ENCODE assay signal across 9 mouse cellular contexts in genomic region chr10:62412906-62413605, GRCm38 (mm10). TPM values are rescaled to one million over a fixed set of nuclear protein-coding genes. Genes with fewer than 3 reads are reported as not detected.
DNase-seq lines count a peak whose midpoint lies in the region; ATAC-seq lines count a peak whose summit lies in the region.
"Had no signal": no experiment of that assay in that cellular context is flagged by ENCODE, and none has a peak within 500 bp of the region (broad histone marks: within the 10 kb centered on the region; RNA-seq: fewer than 3 reads in every experiment).

No protein-coding gene starts in this region.

- H3K9ac ChIP-seq in embryonic facial prominence, embryonic 14.5 days (ENCODE audit: low read depth, low read length): no peak overlapping the region
- H3K9ac ChIP-seq: hindbrain, embryonic 15.5 days had no signal

- ATAC-seq in embryonic facial prominence, embryonic 14.5 days (ENCODE audit: low read depth): no peak
- ATAC-seq in granulocyte monocyte progenitor cell, adult 5-6 weeks (replicated peaks; ENCODE audit: poor library complexity, severe bottlenecking): no peak

- H3K4me1 ChIP-seq in embryonic facial prominence, embryonic 14.5 days (ENCODE audit: control insufficient read depth, insufficient read depth, low read length): no peaks in the 10 kb centered on the region
- H3K4me1 ChIP-seq: hindbrain, embryonic 15.5 days had no signal

- DNase-seq in retina, postnatal 1 day: peak; percentile 57
- DNase-seq in retina, embryonic 14.5 days (ENCODE audit: low spot score): no peak
- DNase-seq in embryonic facial prominence, embryonic 14.5 days (ENCODE audit: low spot score): peak; percentile 17
- DNase-seq in kidney, postnatal 4 days: peak; percentile 43 to 54
- peak; percentile 23 to 43 for DNase-seq in urinary bladder, postnatal 36 days (ENCODE audit: low spot score in 2 of 2)
- no peak for DNase-seq in B cell, adult 2 months

- no peaks in the 10 kb centered on the region for H3K9me3 ChIP-seq in embryonic facial prominence, embryonic 14.5 days (ENCODE audit: control insufficient read depth, low read length)
- H3K9me3 ChIP-seq: hindbrain, embryonic 15.5 days had no signal

- no peak overlapping the region for H3K4me2 ChIP-seq in embryonic facial prominence, embryonic 14.5 days (ENCODE audit: low read depth, low read length)
- H3K4me2 ChIP-seq: hindbrain, embryonic 15.5 days had no signal

- H3K27ac ChIP-seq in embryonic facial prominence, embryonic 14.5 days (replicated peaks; ENCODE audit: low read depth, low read length): no peak overlapping the region
- H3K27ac ChIP-seq: hindbrain, embryonic 15.5 days had no signal

- no peak overlapping the region for H3K4me3 ChIP-seq in embryonic facial prominence, embryonic 14.5 days (ENCODE audit: low read depth, low read length)
- H3K4me3 ChIP-seq: hindbrain, embryonic 15.5 days had no signal

- H3K36me3 ChIP-seq in embryonic facial prominence, embryonic 14.5 days (ENCODE audit: control insufficient read depth, insufficient read depth, low read length): no peaks in the 10 kb centered on the region
- H3K36me3 ChIP-seq: hindbrain, embryonic 15.5 days had no signal

- 27% methylated on average over 8 of the region's 8 CpGs for WGBS in embryonic facial prominence, embryonic 14.5 days

- no peaks in the 10 kb centered on the region for H3K27me3 ChIP-seq in embryonic facial prominence, embryonic 14.5 days (replicated peaks; ENCODE audit: control insufficient read depth, insufficient read depth, low read length)
- H3K27me3 ChIP-seq: hindbrain, embryonic 15.5 days had no signal

RNA-seq across cellular contexts. Expression of gene Hkdc1, which starts 9.2 kb away (rescaled TPM):
- 0.54 and 0.75 TPM in 2 replicates for polyA plus RNA-seq in embryonic facial prominence, embryonic 14.5 days (2014; fragmentation: Nextera tagmentation; extraction: Ambion mirVana)
- total RNA-seq in granulocyte monocyte progenitor cell, adult 5-6 weeks (2014; fragmentation: Nextera tagmentation): not detected in 2 replicates
- not detected in 2 replicates for total RNA-seq in granulocyte monocyte progenitor cell, adult 5-6 weeks (2017)
- total RNA-seq: neutrophil, adult 5-6 weeks had no signal

RNA-seq across cellular contexts. Expression of gene Hk1, which starts 33.3 kb away (rescaled TPM):
- 28.4 and 33.7 TPM in 2 replicates for polyA plus RNA-seq in embryonic facial prominence, embryonic 14.5 days (2014; fragmentation: Nextera tagmentation; extraction: Ambion mirVana)
- total RNA-seq in granulocyte monocyte progenitor cell, adult 5-6 weeks (2014; fragmentation: Nextera tagmentation): 46.4 and 67.3 TPM in 2 replicates
- 72.6 and 73.2 TPM in 2 replicates for total RNA-seq in granulocyte monocyte progenitor cell, adult 5-6 weeks (2017)

RNA-seq across cellular contexts. Expression of gene 4930507D05Rik, which starts 36.2 kb away (rescaled TPM):
- 0.60 and 0.88 TPM in 2 replicates for polyA plus RNA-seq in embryonic facial prominence, embryonic 14.5 days (2014; fragmentation: Nextera tagmentation; extraction: Ambion mirVana)
- 2.0 and 4.2 TPM in 2 replicates for total RNA-seq in granulocyte monocyte progenitor cell, adult 5-6 weeks (2014; fragmentation: Nextera tagmentation)
- total RNA-seq in granulocyte monocyte progenitor cell, adult 5-6 weeks (2017): 0.31 and 0.34 TPM in 2 replicates

RNA-seq across cellular contexts. Expression of gene Supv3l1, which starts 36.5 kb away (rescaled TPM):
- 23.8 and 29.8 TPM in 2 replicates for polyA plus RNA-seq in embryonic facial prominence, embryonic 14.5 days (2014; fragmentation: Nextera tagmentation; extraction: Ambion mirVana)
- 48.8 and 53.9 TPM in 2 replicates for total RNA-seq in granulocyte monocyte progenitor cell, adult 5-6 weeks (2014; fragmentation: Nextera tagmentation)
- total RNA-seq in granulocyte monocyte progenitor cell, adult 5-6 weeks (2017): 39.0 and 52.8 TPM in 2 replicates

Comparison
In these comparisons a context has a peak if more than half of its experiments do, and no peak if none do; other contexts are left out.
1. DNase-seq: peak in retina, postnatal 1 day (single experiment), embryonic facial prominence, embryonic 14.5 days (single experiment), kidney, postnatal 4 days (2 of 2) and urinary bladder, postnatal 36 days (2 of 2); none in retina, embryonic 14.5 days (single experiment) and B cell, adult 2 months (0 of 2).